Mouse (Mus musculus) kidney, postnatal 0 days (tissue): ENCODE measurements at regions not wholly inside any gene's neighbourhood (a gene's known extent, or its start where the extent isn't known, plus 50 kb on each side); places are given as distances from the start of the nearest gene placed in this dataset.

Experiments
- ATAC-seq: fragments of 200-750 bp; cut with Nextera tagmentation; replicated peaks from 2 replicates; pipeline ENCODE4 v1.8.0; 2017; ENCODE audit warnings: low read depth, moderate number of reproducible peaks, moderate TSS enrichment, moderate library complexity; ENCODE audit not compliant: low FRiP score
- DNase-seq: peaks from one replicate; pipeline ENCODE4 v3.0.0-alpha.2; 2016; ENCODE audit warnings: low spot score
- H3K27ac ChIP-seq: fragments of 300-500 bp; sonication (generic); 2 replicates; pipeline ENCODE4 v1.5.1; 2014; ENCODE audit warnings: mild to moderate bottlenecking
- H3K27me3 ChIP-seq: fragments of 300-500 bp; sonication (generic); 2 replicates; pipeline ENCODE4 v1.6.1; 2014; ENCODE audit warnings: low read length, mixed read lengths; ENCODE audit not compliant: insufficient read depth
- H3K36me3 ChIP-seq: fragments of 300-500 bp; sonication (generic); 2 replicates; pipeline ENCODE4 v1.6.1; 2014; ENCODE audit warnings: low read length, mixed read lengths; ENCODE audit not compliant: insufficient read depth
- H3K4me1 ChIP-seq: fragments of 300-500 bp; sonication (generic); replicated peaks from 2 replicates; pipeline ENCODE4 v1.6.1; 2014; ENCODE audit warnings: antibody characterized with exemption, low read length, mixed read lengths; ENCODE audit not compliant: insufficient read depth
- H3K4me2 ChIP-seq: fragments of 300-500 bp; sonication (generic); 2 replicates; pipeline ENCODE4 v1.6.1; 2014; ENCODE audit warnings: mild to moderate bottlenecking, low read length, moderate library complexity, mixed read lengths
- H3K4me3 ChIP-seq: fragments of 300-500 bp; sonication (generic); replicated peaks from 2 replicates; pipeline ENCODE4 v1.5.1; 2014; ENCODE audit warnings: low read depth, low read length
- H3K9ac ChIP-seq: fragments of 300-500 bp; sonication (generic); 2 replicates; pipeline ENCODE4 v1.6.1; 2014; ENCODE audit warnings: low read depth, low read length
- H3K9me3 ChIP-seq: fragments of 300-500 bp; sonication (generic); replicated peaks from 2 replicates; pipeline ENCODE4 v1.6.1; 2016; ENCODE audit warnings: low read length, inconsistent platforms, mixed read lengths
- CTCF ChIP-seq: IDR thresholded peaks from 2 replicates; pipeline ENCODE4 v1.5.1; 2016; ENCODE audit warnings: antibody characterized with exemption, low read depth, mild to moderate bottlenecking, moderate library complexity
- WGBS: fragments of 180-500 bp; shearing (Covaris S2); extraction: QIAGEN DNeasy Blood & Tissue Kit; methylation state at CpG from one replicate; pipeline ENCODE4 v1.1.7; 2014; 5-methylcytosine and 5-hydroxymethylcytosine counted together

DNA sequence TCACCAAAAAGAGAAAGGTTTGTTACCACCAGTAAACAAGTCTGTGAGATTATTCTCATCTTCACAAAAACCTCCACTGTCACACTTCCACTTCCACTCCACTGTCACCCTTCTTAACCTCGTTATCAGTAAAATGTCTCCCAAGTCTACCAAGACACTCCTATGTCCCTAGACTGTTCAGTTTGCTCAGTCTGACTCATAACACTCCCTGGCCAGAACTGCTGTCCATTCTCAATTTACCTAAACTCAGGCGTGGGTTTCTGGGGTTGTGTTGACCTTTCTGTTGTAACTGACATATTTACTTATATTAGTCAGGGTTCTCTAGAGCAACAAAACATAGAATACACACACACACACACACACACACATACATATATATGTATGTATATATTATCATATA, 85.5 kb downstream of the Emp1 start:
- H3K9me3 ChIP-seq, result no peaks in the 10 kb centered on the region
- H3K9ac ChIP-seq, result no peak overlapping the region
- no peak overlapping the region for H3K4me3 ChIP-seq
- H3K27me3 ChIP-seq, result no peaks in the 10 kb centered on the region
- DNase-seq, result no peak
- TF ChIP-seq CTCF, result no peak
- no peaks in the 10 kb centered on the region; the same call in 1 of the 2 replicates for H3K4me1 ChIP-seq
- WGBS, result 70% methylated on average over 2 of the region's 2 CpGs
- H3K4me2 ChIP-seq, result no peak overlapping the region
- H3K36me3 ChIP-seq, result no peaks in the 10 kb centered on the region
- no peak for ATAC-seq
- no peak overlapping the region for H3K27ac ChIP-seq

DNA sequence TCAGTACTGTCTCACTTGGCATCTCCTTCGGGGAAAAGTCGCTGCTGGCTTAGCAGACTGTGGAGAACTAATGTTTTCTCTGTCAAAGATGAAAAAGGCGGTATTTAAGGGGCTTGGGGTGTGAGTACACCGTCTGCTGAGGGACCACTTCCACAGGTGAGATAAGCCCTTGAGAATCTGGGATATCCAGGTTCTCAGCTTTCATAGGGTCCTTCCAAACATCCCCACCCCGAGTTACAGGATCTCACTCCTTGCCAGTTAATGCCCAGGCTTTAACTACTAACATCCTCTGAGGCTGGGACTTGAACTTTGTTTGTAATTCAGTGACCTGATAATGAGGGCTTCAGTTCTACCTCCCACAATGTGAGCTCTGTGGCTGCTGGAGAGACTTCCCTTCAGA, 86.9 kb downstream of the Emp1 start:
- no peaks in the 10 kb centered on the region for H3K36me3 ChIP-seq

DNA sequence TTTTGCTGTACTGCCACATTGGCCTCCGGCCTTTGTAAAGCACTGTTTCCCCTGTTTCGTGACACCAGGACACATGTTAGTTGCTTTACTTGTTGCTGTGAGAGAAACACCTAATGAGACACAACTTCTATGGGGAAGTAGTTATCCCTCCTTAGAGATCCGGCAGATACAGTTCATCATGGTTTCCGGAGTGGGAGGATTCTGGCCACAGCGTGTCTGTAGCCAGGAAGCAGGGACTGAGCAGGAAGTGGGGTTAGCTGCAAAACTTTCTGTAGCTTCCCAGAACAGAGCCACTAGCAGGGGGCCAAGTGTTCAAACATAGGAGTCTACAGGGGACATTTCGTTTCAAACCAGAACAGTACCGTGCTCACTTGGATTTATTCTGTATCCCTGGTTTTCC, 88.2 kb downstream of the Emp1 start:
- no peak overlapping the region for H3K4me3 ChIP-seq
- ATAC-seq (no peak), DNase-seq (peak; percentile 34)
- H3K27me3 ChIP-seq, result no peaks in the 10 kb centered on the region
- H3K9me3 ChIP-seq, result no peaks in the 10 kb centered on the region
- no peak overlapping the region for H3K9ac ChIP-seq
- H3K36me3 ChIP-seq, result no peaks in the 10 kb centered on the region
- no peak overlapping the region for H3K4me2 ChIP-seq
- 68% methylated on average over 7 of the region's 7 CpGs for WGBS
- no peak overlapping the region for H3K27ac ChIP-seq
- no peak for TF ChIP-seq CTCF
- no peaks in the 10 kb centered on the region for H3K4me1 ChIP-seq

More for the DNA sequence above, 86.9 kb downstream of the Emp1 start:
- WGBS, result 70% methylated on average over 5 of the region's 5 CpGs
- Histone ChIP-seq H3K27ac (no peak overlapping the region), H3K4me2 (no peak overlapping the region), H3K9ac (no peak overlapping the region), H3K9me3 (no peaks in the 10 kb centered on the region), H3K4me3 (no peak overlapping the region), H3K4me1 (no peaks in the 10 kb centered on the region; the same call in 1 of the 2 replicates), H3K27me3 (no peaks in the 10 kb centered on the region)
- no peak for DNase-seq
- ATAC-seq, result no peak
- no peak for TF ChIP-seq CTCF

DNA sequence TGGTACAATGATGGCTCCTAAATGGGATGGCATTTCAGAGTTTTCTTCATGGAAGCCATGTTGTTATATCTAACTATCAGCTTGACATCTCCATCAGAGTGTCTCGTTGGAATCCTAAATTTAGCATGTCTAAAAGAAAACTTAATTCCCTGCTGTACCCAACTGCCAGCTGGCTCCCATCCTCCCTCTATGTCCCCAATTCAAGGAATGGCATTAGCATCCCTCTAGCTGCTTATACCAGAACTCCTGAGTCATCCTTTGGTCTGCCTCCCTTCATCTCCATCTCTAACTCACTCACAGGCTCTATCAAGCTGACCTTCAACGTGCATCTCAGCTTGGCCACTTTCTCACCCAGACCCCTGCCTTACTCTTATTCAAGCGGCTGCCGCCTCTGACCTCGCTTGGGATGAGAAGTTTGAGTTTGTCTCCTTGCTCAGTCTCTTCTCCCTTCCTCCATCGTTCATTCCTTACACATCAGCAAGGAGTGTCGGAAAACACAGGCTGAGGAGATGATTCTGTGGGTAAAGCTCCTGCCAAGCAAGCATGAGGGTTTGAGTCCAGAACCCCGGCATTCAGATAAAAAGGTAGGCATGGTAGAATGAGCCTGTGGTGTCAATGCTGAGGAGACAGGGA, 88.9 kb downstream of the Emp1 start:
- ATAC-seq (no peak), DNase-seq (no peak)
- Histone ChIP-seq H3K4me1 (no peaks in the 10 kb centered on the region), H3K27me3 (no peaks in the 10 kb centered on the region), H3K27ac (no peak overlapping the region), H3K4me2 (no peak overlapping the region), H3K36me3 (no peaks in the 10 kb centered on the region), H3K4me3 (no peak overlapping the region), H3K9me3 (no peaks in the 10 kb centered on the region), H3K9ac (no peak overlapping the region)
- 93% methylated on average over 8 of the region's 8 CpGs for WGBS
- no peak for TF ChIP-seq CTCF

DNA sequence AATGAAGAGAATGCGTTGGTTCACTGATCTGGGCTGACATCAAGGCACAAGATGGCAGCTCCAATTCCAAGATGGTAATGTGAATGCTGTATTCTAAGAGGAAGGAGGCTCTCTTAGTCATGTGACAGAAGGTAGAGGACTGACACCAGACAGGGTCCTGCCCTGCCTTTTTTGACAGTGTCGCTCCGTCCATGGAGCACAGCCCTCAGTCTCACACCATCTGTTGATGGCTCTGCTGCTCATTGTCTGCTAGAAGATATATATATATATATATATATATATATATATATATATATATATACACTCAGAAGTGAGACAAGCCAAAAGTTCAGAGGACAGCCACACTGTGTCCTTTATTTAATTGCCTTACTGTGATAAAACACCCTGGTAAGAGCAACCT, 90.7 kb downstream of the Emp1 start:
- no peak overlapping the region for H3K4me3 ChIP-seq
- ATAC-seq, result no peak
- H3K36me3 ChIP-seq, result no peaks in the 10 kb centered on the region
- H3K27ac ChIP-seq, result no peak overlapping the region
- 95% methylated on average over 3 of the region's 3 CpGs for WGBS
- H3K4me2 ChIP-seq, result no peak overlapping the region
- H3K4me1 ChIP-seq, result no peaks in the 10 kb centered on the region
- H3K27me3 ChIP-seq, result no peaks in the 10 kb centered on the region
- no peaks in the 10 kb centered on the region for H3K9me3 ChIP-seq
- no peak for DNase-seq
- H3K9ac ChIP-seq, result no peak overlapping the region
- no peak for TF ChIP-seq CTCF

DNA sequence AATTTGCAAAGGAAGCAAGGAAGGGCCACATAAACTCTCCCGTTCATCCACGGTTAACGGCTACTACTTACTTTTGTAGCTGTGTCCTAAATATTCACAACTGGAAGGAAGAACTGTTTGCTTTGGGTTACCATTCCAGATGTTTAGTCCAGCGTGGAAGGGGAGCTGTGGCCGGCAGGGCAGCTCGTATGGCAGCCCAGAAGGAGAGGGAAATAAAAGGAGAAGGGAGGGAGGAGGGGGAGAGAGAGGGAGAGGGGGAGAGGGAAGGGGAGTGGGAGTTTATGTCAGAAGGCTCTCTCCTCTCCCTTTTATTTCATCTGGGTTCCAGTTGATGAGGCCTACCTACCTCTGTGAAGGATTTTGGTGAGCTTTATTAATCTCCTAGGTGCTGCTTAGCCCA, 110.2 kb downstream of the Emp1 start:
- no peak overlapping the region for H3K27ac ChIP-seq
- no peaks in the 10 kb centered on the region for H3K9me3 ChIP-seq
- H3K27me3 ChIP-seq, result no peaks in the 10 kb centered on the region
- no peak overlapping the region for H3K4me2 ChIP-seq
- no peak for TF ChIP-seq CTCF
- no peak overlapping the region for H3K9ac ChIP-seq
- WGBS, result 19% methylated on average over 6 of the region's 6 CpGs
- peak; percentile 62 for DNase-seq
- no peak for ATAC-seq
- H3K4me3 ChIP-seq, result no peak overlapping the region
- no peaks in the 10 kb centered on the region for H3K4me1 ChIP-seq
- no peaks in the 10 kb centered on the region for H3K36me3 ChIP-seq

DNA sequence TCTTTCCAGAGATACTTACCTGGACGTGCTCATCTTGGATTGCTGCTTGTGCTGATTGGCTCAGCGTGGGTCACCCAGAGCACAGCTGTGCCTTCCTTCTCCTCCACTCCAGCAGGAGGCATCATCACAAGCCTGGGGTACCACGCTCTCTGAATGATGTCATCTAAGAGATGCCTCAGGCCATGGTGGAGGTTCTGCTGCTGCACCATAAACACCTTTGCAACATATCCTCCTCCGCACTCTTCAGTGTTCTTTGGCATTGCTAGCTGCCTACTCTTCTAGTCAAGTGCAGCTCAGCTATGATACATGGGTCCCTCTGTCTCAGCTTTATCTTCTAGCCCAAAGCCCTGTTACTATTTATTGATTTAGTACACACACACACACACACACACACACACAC, 110.8 kb downstream of the Emp1 start:
- Histone ChIP-seq H3K9me3 (no peaks in the 10 kb centered on the region), H3K36me3 (no peaks in the 10 kb centered on the region), H3K9ac (no peak overlapping the region), H3K27ac (no peak overlapping the region), H3K4me3 (no peak overlapping the region), H3K4me2 (no peak overlapping the region), H3K4me1 (no peaks in the 10 kb centered on the region), H3K27me3 (no peaks in the 10 kb centered on the region)
- 88% methylated on average over 4 of the region's 4 CpGs for WGBS
- DNase-seq (no peak), ATAC-seq (no peak)
- TF ChIP-seq CTCF, result no peak; the same call in 1 of the 2 replicates
